Mouse (Mus musculus) neural tube, embryonic 14.5 days (tissue): ENCODE measurements around the gene Serpind1. TPM values are rescaled to one million over a fixed set of nuclear protein-coding genes. Genes with fewer than 3 reads are reported as not detected.

Experiments used
- ATAC-seq: fragments of 200-750 bp; cut with Nextera tagmentation; 2 replicates; pipeline ENCODE4 v1.8.0; 2017; ENCODE audit warnings: low read depth, mild to moderate bottlenecking, moderate TSS enrichment, moderate library complexity
- H3K27ac ChIP-seq: fragments of 300-500 bp; sonication (generic); 2 replicates; pipeline ENCODE4 v1.5.1; 2014; ENCODE audit warnings: low read depth, mild to moderate bottlenecking, control low read depth, low read length, moderate library complexity, mixed read lengths
- H3K27me3 ChIP-seq: fragments of 300-500 bp; sonication (generic); 2 replicates; pipeline ENCODE4 v1.6.1; 2014; ENCODE audit warnings: low read length; ENCODE audit not compliant: control insufficient read depth, insufficient read depth
- H3K36me3 ChIP-seq: fragments of 300-500 bp; sonication (generic); 2 replicates; pipeline ENCODE4 v1.6.1; 2014; ENCODE audit warnings: low read length, mixed read lengths; ENCODE audit not compliant: control insufficient read depth, insufficient read depth
- H3K4me1 ChIP-seq: fragments of 300-500 bp; sonication (generic); 2 replicates; pipeline ENCODE4 v1.6.1; 2014; ENCODE audit warnings: low read length; ENCODE audit not compliant: control insufficient read depth, insufficient read depth
- H3K4me2 ChIP-seq: fragments of 300-500 bp; sonication (generic); 2 replicates; pipeline ENCODE4 v1.6.1; 2014; ENCODE audit warnings: mild to moderate bottlenecking, low read depth, low read length, control low read depth
- H3K4me3 ChIP-seq: fragments of 300-500 bp; sonication (generic); 2 replicates; pipeline ENCODE4 v1.5.1; 2014; ENCODE audit warnings: low read depth, low read length, control low read depth, mixed read lengths
- H3K9ac ChIP-seq: fragments of 300-500 bp; sonication (generic); replicated peaks from 2 replicates; pipeline ENCODE4 v1.6.1; 2014; ENCODE audit warnings: low read depth, mild to moderate bottlenecking, control low read depth, low read length, mixed read lengths
- H3K9me3 ChIP-seq: fragments of 300-500 bp; sonication (generic); 2 replicates; pipeline ENCODE4 v1.6.1; 2016; ENCODE audit warnings: low read length; ENCODE audit not compliant: control insufficient read depth
- WGBS: fragments of 180-500 bp; shearing (Covaris S2); extraction: QIAGEN DNeasy Blood & Tissue Kit; methylation state at CpG from one replicate; pipeline ENCODE4 v1.1.7; 2014; 5-methylcytosine and 5-hydroxymethylcytosine counted together
- polyA plus RNA-seq: library from polyadenylated mRNA; unstranded; fragments of >200 nt; fragmentation: Nextera tagmentation; extraction: Ambion mirVana; gene quantifications from 2 replicates; pipeline ENCODE4 v1.2.1, GENCODE M21; 2014

The Serpind1 gene
- polyA plus RNA-seq: 0.83 and 2.3 TPM in 2 replicates

DNA sequence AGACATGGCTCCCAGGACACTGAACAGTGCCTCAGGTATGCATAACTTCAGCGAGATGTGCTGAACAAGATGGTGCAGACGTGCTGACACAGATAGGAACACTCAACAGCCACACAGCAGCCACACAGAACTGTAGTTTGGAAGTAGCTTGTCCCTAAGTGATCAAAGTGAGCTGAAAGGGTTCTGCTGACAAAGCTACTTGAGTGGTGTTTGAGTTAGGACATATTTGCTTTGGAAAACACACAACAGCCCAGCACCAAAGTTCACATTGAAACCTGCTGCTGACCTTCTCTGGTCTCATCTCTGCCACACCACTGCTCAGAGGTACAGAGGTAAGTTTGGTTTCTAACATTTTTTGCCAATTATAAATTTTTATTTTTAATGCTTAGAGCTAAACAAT lies at the start of gene Serpind1:
TSS of gene Serpind1 (plus strand) at position 256 of the 400 bp plus-strand sequence.
- Histone ChIP-seq H3K4me1 (no peaks in the 10 kb centered on the region), H3K36me3 (peaks cover 9% of the 10 kb centered on the region; the same call in 1 of the 2 replicates), H3K4me2 (no peak within 1 kb of the TSS), H3K27ac (no peak within 1 kb of the TSS), H3K27me3 (no peaks in the 10 kb centered on the region), H3K9ac (no peak within 1 kb of the TSS), H3K4me3 (no peak within 1 kb of the TSS), H3K9me3 (no peaks in the 10 kb centered on the region)
- WGBS: 85% methylated on average over 2 of the region's 2 CpGs
- no peak for ATAC-seq

DNA sequence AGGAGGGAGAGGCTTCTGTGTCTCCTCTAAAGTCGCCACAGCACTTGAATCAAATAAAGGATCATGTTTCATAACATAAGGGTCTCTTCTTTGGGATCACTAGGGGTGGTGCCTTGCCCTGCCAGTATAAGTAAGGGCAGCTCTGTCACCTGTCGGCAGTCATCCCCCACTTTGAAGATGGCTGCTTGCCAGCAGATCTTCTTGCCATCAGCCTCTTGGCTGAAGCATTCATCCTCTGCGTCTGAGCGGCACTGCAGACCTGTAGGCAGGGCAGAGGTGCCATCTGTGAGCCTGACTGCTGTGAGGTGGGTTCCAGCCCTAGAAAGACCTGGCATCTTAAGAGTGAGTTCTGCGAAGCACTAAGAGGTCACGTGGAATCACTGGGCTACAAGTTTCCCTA lies 48.0 kb upstream of the Serpind1 start:
- peaks cover 64% of the 10 kb centered on the region for H3K36me3 ChIP-seq
- H3K4me2 ChIP-seq: no peak overlapping the region
- no peak overlapping the region for H3K27ac ChIP-seq
- no peak for ATAC-seq
- no peaks in the 10 kb centered on the region for H3K9me3 ChIP-seq
- WGBS: 86% methylated on average over 6 of the region's 6 CpGs
- peaks cover 1% of the 10 kb centered on the region for H3K4me1 ChIP-seq
- H3K9ac ChIP-seq: no peak overlapping the region
- peaks cover 12% of the 10 kb centered on the region for H3K27me3 ChIP-seq
- H3K4me3 ChIP-seq: no peak overlapping the region

DNA sequence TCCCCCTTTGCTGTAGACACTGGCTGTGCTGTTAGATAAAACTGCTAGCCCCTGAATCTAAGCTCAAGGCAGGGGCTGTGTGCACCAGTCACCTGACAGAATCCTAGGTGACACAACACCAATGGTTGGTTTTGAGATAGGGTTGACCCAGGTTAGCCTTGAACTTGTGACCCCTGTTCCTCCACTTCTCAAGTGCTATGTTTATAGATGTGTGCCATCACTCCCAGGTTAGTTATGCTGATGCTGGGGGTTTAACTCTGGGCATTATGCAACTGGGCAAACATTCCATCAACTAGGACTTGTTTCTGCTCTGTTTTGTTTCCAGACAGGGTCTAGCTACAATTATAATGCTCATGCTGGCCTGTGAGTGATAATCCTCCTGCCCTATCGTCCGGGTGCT lies 44.1 kb upstream of the Serpind1 start:
- no peak overlapping the region for H3K9ac ChIP-seq
- no peaks in the 10 kb centered on the region for H3K4me1 ChIP-seq
- H3K9me3 ChIP-seq: no peaks in the 10 kb centered on the region
- no peak overlapping the region for H3K4me2 ChIP-seq
- H3K27ac ChIP-seq: no peak overlapping the region
- H3K4me3 ChIP-seq: no peak overlapping the region
- ATAC-seq: no peak
- 94% methylated on average over 2 of the region's 2 CpGs for WGBS
- H3K27me3 ChIP-seq: no peaks in the 10 kb centered on the region
- peaks cover 64% of the 10 kb centered on the region for H3K36me3 ChIP-seq

DNA sequence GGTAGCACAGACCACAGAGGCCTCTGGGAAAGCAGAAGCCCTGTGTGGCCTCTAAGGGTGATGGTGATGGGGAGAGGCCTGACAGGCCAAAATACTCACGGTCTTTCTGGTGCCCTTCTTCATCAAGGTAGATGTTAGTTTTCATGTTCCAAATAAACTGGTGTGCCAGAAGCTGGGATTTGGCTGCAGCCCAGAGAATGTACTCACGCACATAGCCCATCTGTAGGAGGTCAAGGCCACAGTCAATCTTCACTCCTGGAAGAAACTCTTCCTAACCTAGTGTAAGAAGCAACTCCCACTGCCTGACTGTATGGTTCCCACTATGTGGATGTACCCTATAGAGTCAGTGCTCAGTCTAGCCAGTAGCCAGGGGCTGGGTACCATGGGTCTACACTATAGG lies 40.2 kb upstream of the Serpind1 start:
- H3K36me3 ChIP-seq: peaks cover 47% of the 10 kb centered on the region
- no peak overlapping the region for H3K4me2 ChIP-seq
- no peaks in the 10 kb centered on the region for H3K27me3 ChIP-seq
- no peak overlapping the region for H3K9ac ChIP-seq
- 95% methylated on average over 2 of the region's 2 CpGs for WGBS
- no peak overlapping the region for H3K27ac ChIP-seq
- no peak for ATAC-seq
- H3K4me3 ChIP-seq: no peak overlapping the region
- H3K4me1 ChIP-seq: no peaks in the 10 kb centered on the region
- no peaks in the 10 kb centered on the region for H3K9me3 ChIP-seq

GRCm38 (mm10) chr16:17292751-17293150 lies 38.4 kb upstream of the Serpind1 start:
- Histone ChIP-seq H3K27ac (no peak overlapping the region), H3K4me2 (no peak overlapping the region), H3K4me3 (no peak overlapping the region), H3K9me3 (no peaks in the 10 kb centered on the region), H3K4me1 (no peaks in the 10 kb centered on the region), H3K36me3 (peaks cover 58% of the 10 kb centered on the region), H3K27me3 (no peaks in the 10 kb centered on the region), H3K9ac (no peak overlapping the region)
- no peak; the same call in 1 of the 2 replicates for ATAC-seq
- 0% methylated on average over 2 of the region's 2 CpGs for WGBS

DNA sequence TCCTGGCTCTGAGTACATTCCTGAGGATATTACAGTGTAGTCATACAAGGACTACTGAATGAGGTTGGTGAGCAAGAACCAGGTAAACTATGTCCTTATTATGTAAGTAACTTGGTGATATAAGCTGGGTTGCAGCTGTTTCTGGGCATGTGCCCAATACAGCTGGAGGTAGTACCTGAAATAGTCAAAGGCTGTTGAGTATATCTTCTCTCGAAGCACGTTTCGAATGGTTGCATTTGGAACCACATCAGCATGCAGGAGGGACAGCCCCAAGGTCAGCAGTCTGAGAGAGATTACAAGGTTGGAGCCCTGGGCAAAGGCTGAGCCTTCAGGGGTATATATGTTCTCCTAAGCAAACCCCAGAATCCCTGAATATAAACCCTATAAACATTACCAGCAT lies 30.4 kb upstream of the Serpind1 start:
- no peak for ATAC-seq
- Histone ChIP-seq H3K4me2 (no peak overlapping the region), H3K27ac (no peak overlapping the region), H3K4me3 (no peak overlapping the region), H3K4me1 (no peaks in the 10 kb centered on the region), H3K27me3 (no peaks in the 10 kb centered on the region), H3K36me3 (peaks cover 89% of the 10 kb centered on the region), H3K9ac (no peak overlapping the region), H3K9me3 (no peaks in the 10 kb centered on the region)
- 99% methylated on average over 3 of the region's 3 CpGs for WGBS

- H3K36me3 ChIP-seq: peaks cover 87% of the 10 kb centered on the region
- H3K27ac ChIP-seq: no peak overlapping the region
- no peaks in the 10 kb centered on the region for H3K27me3 ChIP-seq
- no peak overlapping the region for H3K4me3 ChIP-seq
- H3K9ac ChIP-seq: no peak overlapping the region
- ATAC-seq: no peak
- no peak overlapping the region for H3K4me2 ChIP-seq
- WGBS: 87% methylated on average over 5 of the region's 5 CpGs
- H3K9me3 ChIP-seq: no peaks in the 10 kb centered on the region
- no peaks in the 10 kb centered on the region for H3K4me1 ChIP-seq
Observed at GRCm38 (mm10) chr16:17303521-17304245, 27.5 kb upstream of the Serpind1 start.

GRCm38 (mm10) chr16:17307461-17307860 lies 23.7 kb upstream of the Serpind1 start:
- WGBS: 87% methylated on average over 5 of the region's 5 CpGs
- Histone ChIP-seq H3K27me3 (no peaks in the 10 kb centered on the region), H3K27ac (no peak overlapping the region), H3K4me3 (no peak overlapping the region), H3K36me3 (peaks cover 72% of the 10 kb centered on the region), H3K4me1 (no peaks in the 10 kb centered on the region), H3K4me2 (no peak overlapping the region), H3K9ac (no peak overlapping the region), H3K9me3 (no peaks in the 10 kb centered on the region)
- no peak for ATAC-seq

GRCm38 (mm10) chr16:17309036-17309435 lies 22.1 kb upstream of the Serpind1 start:
- Histone ChIP-seq H3K36me3 (peaks cover 67% of the 10 kb centered on the region), H3K4me2 (no peak overlapping the region), H3K27me3 (no peaks in the 10 kb centered on the region), H3K9ac (no peak overlapping the region), H3K4me3 (no peak overlapping the region), H3K27ac (no peak overlapping the region), H3K9me3 (no peaks in the 10 kb centered on the region), H3K4me1 (no peaks in the 10 kb centered on the region)
- 91% methylated on average over 10 of the region's 10 CpGs for WGBS
- no peak for ATAC-seq
